Mouse (Mus musculus) bone marrow, adult 2 months (tissue): ENCODE results near the gene Nbeal1.

Experiments used
- CTCF ChIP-seq: fragments of 200-500 bp; IDR thresholded peaks from 2 replicates; pipeline ENCODE4 v1.5.1; 2011; ENCODE audit warnings: low read length, control low read depth; ENCODE audit not compliant: control insufficient read depth, insufficient read depth
- POLR2A ChIP-seq: fragments of 200-500 bp; IDR thresholded peaks from 2 replicates; pipeline ENCODE4 v1.6.1; 2011; ENCODE audit warnings: low read depth, mild to moderate bottlenecking, control low read depth, low read length, borderline replicate concordance; ENCODE audit not compliant: control insufficient read depth

DNA sequence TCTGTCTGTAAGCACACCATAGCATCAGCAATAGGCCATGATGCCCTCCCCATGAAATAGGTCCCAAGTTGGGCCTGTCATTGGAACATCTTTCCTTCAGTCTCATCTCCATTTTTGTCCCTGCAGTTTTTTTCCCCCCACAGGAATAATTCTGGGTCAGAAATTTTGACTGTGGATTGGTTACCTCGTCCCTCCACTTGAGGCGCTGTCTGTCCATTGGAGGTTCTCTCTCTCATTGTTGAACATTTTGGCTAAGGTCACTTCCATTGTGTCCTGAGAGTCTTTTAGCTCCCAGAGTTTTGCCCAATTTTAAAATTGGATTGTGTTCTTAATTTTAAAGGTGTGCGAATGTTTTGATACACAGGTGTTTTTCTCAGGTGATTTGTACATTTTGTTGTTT is 16.4 kb downstream of the Nbeal1 start:
- TF ChIP-seq CTCF (no peak), POLR2A (no peak)
